Mouse (Mus musculus) thymus, adult 2 months (tissue): ENCODE measurements at regions not wholly inside any gene's neighbourhood (a gene's known extent, or its start where the extent isn't known, plus 50 kb on each side); places are given as distances from the start of the nearest gene placed in this dataset.

Experiments used
- CTCF ChIP-seq: fragments of 200-500 bp; IDR thresholded peaks from 2 replicates; pipeline ENCODE4 v1.5.1; 2012; ENCODE audit warnings: mild to moderate bottlenecking, control low read depth, low read length, moderate library complexity, borderline replicate concordance; ENCODE audit not compliant: control insufficient read depth, poor library complexity, insufficient read depth; ENCODE audit errors: extremely low read depth
- POLR2A ChIP-seq: fragments of 200-500 bp; IDR thresholded peaks from 2 replicates; pipeline ENCODE4 v1.6.1; 2012; ENCODE audit warnings: mild to moderate bottlenecking, low read length, control low read depth, moderate library complexity; ENCODE audit not compliant: control insufficient read depth, poor library complexity, insufficient read depth; ENCODE audit errors: extremely low read depth

GRCm38 (mm10) chr10:111767813-111768455 lies 204.5 kb upstream of the Krr1 start:
- TF ChIP-seq CTCF (no peak), POLR2A (no peak)
